Mouse (Mus musculus) gastrocnemius, postnatal 14 days (tissue): Measurements from ENCODE around the gene Cbln4. TPM values are rescaled to one million over a fixed set of nuclear protein-coding genes. Genes with fewer than 3 reads are reported as not detected.
A peak's percentile ranks its signal among the peaks of the same experiment; 100 is the strongest.

Experiments
- DNase-seq: peaks from one replicate; pipeline ENCODE4 v3.0.0; 2021; ENCODE audit warnings: mixed read lengths
- intact Hi-C: fragments of 180-260 bp; cut with DNase I; formaldehyde crosslinking; loops from one replicate; pipeline ENCODE4 v1.15.1; 2025; ENCODE audit warnings: low total_unique reads
- long read RNA-seq, 2 experiments: library from polyadenylated mRNA; stranded (forward); transcript quantifications; one replicate each; pipeline ENCODE4 v2.0.0; 2021
- total RNA-seq, 2 experiments: library from RNA; stranded (reverse); gene quantifications; 2 replicates each; pipeline ENCODE4 v1.2.3; 2021

The Cbln4 gene
- not detected for total RNA-seq
- long read RNA-seq, experiment 1, result 0 reads
- long read RNA-seq, experiment 2, result 0 reads

GRCm38 (mm10) chr2:172043235-172043610 is at the start of gene Cbln4:
Cbln4 (minus strand) TSS chr2:172043466.
- intact Hi-C loops, result no loop called here
- DNase-seq, result no peak

DNA sequence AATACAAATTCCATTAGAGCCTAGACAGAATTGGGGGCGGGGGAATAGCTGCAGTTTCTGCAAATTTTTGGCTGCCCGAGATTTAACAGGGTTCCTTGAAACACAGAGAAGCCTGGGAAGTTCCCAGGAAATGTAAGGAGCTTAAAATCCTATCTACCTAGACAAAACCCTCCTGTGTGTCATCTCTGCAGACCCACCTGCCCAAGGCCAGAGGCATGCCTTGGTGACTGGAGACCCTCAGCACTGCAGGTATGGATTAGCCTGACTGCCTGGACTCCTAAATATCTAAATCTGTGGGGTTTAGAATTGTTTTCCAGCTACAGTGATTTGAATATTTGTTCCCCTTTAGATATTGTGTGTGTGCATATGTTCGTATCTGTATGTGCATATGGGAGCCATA is 35.3 kb upstream of the Cbln4 start:
- no peak for DNase-seq
- intact Hi-C loops, result no loop called here

- no peak for DNase-seq
- intact Hi-C loops, result no loop called here
Measured at GRCm38 (mm10) chr2:172076295-172076694, 33.0 kb upstream of the Cbln4 start.

- no peak for DNase-seq
- intact Hi-C loops, result no loop called here
Measured at GRCm38 (mm10) chr2:172062876-172063275, 19.6 kb upstream of the Cbln4 start.

DNA sequence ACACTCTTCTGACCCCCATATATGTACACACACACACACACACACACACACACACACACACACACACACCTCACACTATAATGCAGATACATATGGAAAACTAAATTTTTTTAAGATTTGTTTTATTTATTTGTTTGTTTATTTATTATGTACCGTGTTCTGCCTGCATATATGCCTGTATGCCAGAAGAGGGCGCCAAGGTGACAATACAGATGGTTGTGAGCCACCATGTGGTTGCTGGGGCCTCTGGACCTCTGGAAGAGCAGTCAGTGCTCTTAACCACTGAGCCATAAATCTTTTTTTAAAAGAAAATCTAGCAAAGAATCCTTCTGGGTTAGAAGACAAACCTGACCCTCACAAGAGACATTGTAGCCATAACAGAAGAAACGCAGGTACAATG is 16.5 kb upstream of the Cbln4 start:
- intact Hi-C loops, result no loop called here
- no peak for DNase-seq

- DNase-seq, result no peak
- intact Hi-C loops, result no loop called here
Measured at GRCm38 (mm10) chr2:172058936-172059665, 15.8 kb upstream of the Cbln4 start.

DNA sequence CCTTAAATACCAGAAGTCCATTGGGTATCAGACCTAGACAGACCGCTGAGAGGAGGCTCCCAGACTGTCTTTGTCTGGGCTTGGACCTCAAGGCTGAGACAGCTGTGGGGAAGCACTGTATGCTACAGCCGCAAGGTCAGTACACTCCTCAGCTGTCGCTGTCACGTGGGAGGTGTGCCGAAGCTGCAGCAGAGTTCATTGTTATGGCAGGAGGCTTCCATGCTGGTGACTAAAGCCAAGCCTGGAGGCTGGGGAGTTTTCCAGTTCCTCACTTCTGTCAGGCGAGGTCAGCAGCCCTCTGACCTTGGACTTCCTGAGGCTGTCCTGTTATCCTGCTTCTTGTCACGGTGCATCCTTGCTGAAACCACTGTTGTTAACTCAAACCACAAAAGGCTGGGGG is 2.7 kb upstream of the Cbln4 start:
- DNase-seq, result no peak
- intact Hi-C loops, result no loop called here

DNA sequence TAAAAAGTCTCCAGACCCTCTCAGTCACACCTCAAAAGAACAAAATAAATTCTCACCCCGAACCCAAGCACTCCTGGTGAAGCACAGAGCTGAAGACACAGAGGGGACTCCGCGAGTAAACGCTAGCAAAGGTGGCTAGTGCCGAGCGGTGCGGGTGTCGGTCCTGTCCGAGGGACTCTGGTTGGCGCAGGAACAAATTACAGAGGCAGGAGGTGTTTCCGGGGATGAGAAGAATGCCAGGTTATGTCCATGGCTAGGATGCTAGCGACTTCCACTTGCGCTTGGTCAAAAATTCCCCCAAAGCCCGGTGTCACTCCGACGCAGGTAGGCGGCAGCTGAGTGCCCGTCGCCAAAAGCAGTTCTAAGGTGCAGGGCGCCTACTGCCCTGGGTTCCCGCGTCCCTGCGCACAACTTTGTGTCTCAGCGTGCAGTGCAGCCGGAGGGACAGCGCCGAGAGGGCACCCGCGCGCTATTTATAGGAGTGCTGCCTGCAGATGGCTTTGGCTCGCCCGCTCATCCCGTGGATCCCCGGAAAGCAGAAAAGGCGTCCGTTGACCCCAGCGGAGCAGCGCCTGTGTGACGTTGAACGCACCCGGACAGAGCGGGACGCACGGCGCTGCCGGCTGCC is 545 bp downstream of the Cbln4 start:
- intact Hi-C loops, result no loop called here
- no peak for DNase-seq

GRCm38 (mm10) chr2:172042125-172042524 is 1.1 kb downstream of the Cbln4 start:
- peak; percentile 75 for DNase-seq
- intact Hi-C loops, result no loop called here

GRCm38 (mm10) chr2:172040859-172041258 is 2.4 kb downstream of the Cbln4 start:
- intact Hi-C loops, result no loop called here
- no peak for DNase-seq

DNA sequence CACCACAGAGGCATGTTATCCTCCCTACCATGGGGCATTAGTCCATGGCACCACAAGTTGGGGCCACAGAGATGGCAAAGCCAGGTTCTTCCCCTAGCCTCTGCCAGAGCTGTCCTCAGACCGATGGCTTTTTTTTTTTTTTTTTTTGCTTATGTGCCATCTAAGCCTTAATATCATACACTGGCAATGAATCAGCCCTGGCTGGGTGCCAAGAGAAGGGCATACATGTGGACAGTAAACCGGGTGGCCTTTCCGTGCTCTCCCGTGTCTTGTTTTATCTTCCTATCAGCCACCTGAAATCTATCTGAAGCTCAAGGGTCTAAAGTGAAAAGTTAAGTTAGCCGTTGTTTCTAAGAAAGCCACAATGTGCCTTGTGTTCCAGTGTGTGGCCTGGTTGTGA is 3.7 kb downstream of the Cbln4 start:
- no peak for DNase-seq
- intact Hi-C loops, result no loop called here

GRCm38 (mm10) chr2:172034281-172034680 is 9.0 kb downstream of the Cbln4 start:
- intact Hi-C loops, result no loop called here
- no peak for DNase-seq

GRCm38 (mm10) chr2:172025459-172026130 is 17.7 kb downstream of the Cbln4 start:
- intact Hi-C loops, result no loop called here

DNA sequence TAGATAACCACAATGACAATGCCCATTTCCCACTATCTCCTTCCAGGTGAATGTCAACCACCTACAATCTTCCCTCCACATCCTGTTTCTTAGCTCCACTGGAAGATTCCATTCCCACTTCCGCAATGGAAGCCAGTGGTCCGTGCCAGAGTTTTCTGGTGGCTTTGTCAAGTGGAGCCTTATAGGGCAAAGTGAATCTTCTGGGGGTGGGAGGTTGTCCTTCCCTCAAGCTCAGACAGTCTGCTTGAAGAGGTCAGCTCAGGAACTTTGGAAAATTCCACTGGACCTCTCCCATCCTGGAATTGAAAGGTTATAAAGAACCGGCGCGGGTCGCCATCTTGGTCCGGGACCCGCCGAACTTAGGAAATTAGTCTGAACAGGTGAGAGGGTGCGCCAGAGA is 36.5 kb downstream of the Cbln4 start:
- DNase-seq, result no peak
- intact Hi-C loops, result no loop called here

More at GRCm38 (mm10) chr2:172025459-172026130, 17.7 kb downstream of the Cbln4 start:
- DNase-seq, result no peak

DNA sequence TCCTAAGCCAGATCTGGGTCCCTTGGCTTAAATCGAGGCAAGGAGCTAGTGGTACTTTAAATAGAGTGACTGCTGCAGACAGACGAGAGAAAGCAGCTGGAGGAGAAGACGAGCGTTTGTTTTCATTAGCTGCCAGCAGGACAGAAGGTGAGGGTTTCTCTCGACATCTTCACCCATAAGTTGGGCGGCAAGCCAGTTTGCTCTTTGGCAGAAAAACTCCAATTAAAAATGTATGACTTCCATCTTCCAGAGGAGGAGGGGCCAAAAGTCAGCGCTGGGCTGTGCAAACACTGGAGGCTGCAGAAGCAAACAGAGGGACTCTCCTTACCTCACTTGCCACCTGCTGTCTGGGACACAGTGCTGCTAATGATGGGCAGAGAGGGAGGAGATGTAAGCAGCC is 37.3 kb downstream of the Cbln4 start:
- no peak for DNase-seq
- intact Hi-C loops, result no loop called here

GRCm38 (mm10) chr2:172004029-172004984 is 39.0 kb downstream of the Cbln4 start:
- DNase-seq, result no peak
- intact Hi-C loops, result no loop called here

DNA sequence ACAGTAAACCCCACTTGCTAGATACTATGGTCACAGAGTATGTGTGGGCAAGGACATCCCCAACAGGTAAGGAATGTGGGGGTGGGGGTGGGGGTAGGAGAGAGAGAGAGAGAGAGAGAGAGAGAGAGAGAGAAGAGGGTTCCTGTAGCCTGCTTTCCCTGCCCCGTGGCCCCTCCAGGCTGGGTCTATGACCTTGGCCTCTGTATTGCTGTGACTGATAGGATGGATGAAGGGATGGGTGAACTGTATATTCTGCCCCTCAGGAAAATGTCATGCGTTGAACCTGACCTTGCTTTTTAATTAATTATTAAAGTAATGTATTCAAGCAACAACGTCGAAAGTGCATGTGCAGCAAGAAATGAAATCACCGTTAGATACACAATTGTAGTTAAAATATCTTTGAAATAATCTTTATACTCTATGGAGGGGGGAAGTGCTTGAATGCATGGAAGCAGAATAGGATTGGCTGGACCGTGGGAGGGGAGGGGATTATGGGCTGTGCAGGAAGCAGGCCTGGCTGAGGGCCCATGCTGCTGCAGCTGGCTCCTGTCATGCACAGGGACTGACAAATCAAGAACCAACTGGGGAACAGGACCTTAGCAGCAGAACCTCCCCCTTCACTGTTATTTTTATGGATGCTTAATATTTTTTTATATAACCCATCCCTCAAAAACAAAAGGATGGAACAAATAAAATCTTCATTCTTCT is 46.1 kb downstream of the Cbln4 start:
- intact Hi-C loops, result no loop called here
- no peak for DNase-seq

DNA sequence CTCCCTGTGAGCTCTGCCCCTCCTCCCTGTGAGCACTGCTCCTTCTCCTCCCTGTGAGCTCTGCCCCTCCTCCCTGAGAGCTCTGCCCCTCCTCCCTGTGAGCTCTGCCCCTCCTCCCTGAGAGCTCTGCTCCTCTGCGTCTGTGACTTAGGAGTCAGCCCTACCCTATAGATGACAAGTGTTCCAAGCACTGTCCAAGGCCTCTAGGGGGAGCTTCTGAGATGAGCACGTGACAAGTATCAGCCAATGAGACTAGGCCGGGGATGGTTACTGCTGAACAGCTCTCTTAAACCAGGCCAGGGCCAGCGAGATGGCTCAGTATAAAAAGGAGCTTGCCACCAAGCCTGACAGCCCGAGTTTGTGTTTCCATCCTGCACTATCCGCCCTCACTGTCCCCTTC is 48.4 kb downstream of the Cbln4 start:
- no peak for DNase-seq
- intact Hi-C loops, result no loop called here

- intact Hi-C loops, result no loop called here
- DNase-seq, result no peak
Measured at GRCm38 (mm10) chr2:171994240-171994639, 49.0 kb downstream of the Cbln4 start.
